Mouse (Mus musculus): ENCODE data around the gene Med24. TPM values are rescaled to one million over a fixed set of nuclear protein-coding genes. Genes with fewer than 3 reads are reported as not detected.
"Not testable (repeated sequence)": the region's sequence is repeated elsewhere in the genome, so short reads cannot be mapped to it uniquely, and the experiment has no call there.

Med24 gene
- polyA plus RNA-seq, 1 experiment from 2014 or later, result 58.4 TPM

DNA sequence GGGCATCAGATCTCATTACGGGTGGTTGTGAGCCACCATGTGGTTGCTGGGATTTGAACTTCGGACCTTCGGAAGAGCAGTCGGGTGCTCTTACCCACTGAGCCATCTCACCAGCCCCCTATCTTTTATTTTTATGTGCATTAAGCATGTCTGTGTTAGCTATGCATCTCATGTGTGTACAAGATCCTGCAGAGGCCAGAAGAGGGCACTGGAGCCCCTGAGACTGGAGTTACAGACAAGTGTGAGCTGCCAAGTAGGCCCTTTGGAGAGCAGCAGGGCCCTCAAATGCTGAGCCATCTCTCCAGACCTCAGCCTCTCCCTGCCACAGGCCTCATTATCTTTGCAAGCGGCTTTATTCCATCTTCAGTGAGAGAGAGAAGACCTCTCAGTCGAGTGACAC is 17.2 kb downstream of the Med24 start:
- H3K9me3 ChIP-seq (ENCODE audit: control insufficient read depth, low read length); H3K4me2 ChIP-seq (replicated peaks); DNase-seq (ENCODE audit: low spot score); H3K27ac ChIP-seq; ATAC-seq (ENCODE audit: low FRiP score); H3K27me3 ChIP-seq (ENCODE audit: control insufficient read depth, insufficient read depth, low read length); H3K4me1 ChIP-seq (replicated peaks; ENCODE audit: control insufficient read depth, insufficient read depth, low read length); H3K9ac ChIP-seq; H3K4me3 ChIP-seq (replicated peaks; ENCODE audit: low read length): not testable (repeated sequence)
- H3K36me3 ChIP-seq (replicated peaks; ENCODE audit: control insufficient read depth, insufficient read depth), result peaks cover 93% of the 10 kb centered on the region
- 82% methylated on average over 6 of the region's 6 CpGs for WGBS

- Histone ChIP-seq H3K4me3 (replicated peaks; ENCODE audit: low read length) (no peak overlapping the region), H3K4me1 (replicated peaks; ENCODE audit: control insufficient read depth, insufficient read depth, low read length) (no peaks in the 10 kb centered on the region), H3K9me3 (ENCODE audit: control insufficient read depth, low read length) (no peaks in the 10 kb centered on the region), H3K4me2 (replicated peaks) (no peak overlapping the region), H3K27ac (no peak overlapping the region), H3K9ac (no peak overlapping the region), H3K27me3 (ENCODE audit: control insufficient read depth, insufficient read depth, low read length) (no peaks in the 10 kb centered on the region), H3K36me3 (replicated peaks; ENCODE audit: control insufficient read depth, insufficient read depth) (peaks cover 94% of the 10 kb centered on the region)
- WGBS, result 85% methylated on average over 4 of the region's 4 CpGs
- DNase-seq (ENCODE audit: low spot score), result no peak
- ATAC-seq (ENCODE audit: low FRiP score), result no peak
Measured at GRCm38 (mm10) chr11:98711046-98711434, 18.2 kb downstream of the Med24 start.

DNA sequence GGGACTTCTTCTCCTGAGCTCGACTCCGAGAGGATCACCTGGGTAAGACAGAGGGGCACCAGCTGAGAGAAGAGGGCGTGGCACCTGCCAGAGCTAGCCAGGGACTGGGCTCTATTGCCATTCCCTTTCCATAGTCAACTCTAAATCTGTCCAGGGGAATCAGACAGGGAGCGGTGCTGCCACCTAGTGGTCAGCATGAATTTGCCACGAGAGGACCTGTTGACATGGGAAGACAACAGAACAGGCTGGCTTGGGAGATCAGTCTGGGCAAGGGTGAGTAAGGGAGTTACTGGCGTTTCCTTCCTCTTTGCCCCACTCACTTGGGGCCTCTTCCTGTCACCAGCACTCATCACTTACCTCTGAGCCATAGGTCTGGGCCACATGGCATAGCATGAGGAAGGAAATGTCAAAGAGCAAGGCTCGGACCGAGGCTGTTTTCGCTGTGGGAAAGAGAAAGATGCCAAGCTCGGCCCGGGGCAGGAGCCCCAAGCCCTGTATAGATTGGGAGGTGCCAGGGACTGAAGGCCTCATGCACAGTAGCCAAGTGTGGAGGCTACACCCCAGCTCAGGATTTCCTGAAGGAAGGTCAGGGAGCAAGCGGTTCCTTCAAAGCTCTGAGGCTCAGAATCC is 18.7 kb downstream of the Med24 start:
- Histone ChIP-seq H3K4me3 (replicated peaks; ENCODE audit: low read length) (no peak overlapping the region), H3K4me2 (replicated peaks) (no peak overlapping the region), H3K4me1 (replicated peaks; ENCODE audit: control insufficient read depth, insufficient read depth, low read length) (no peaks in the 10 kb centered on the region), H3K27ac (no peak overlapping the region), H3K36me3 (replicated peaks; ENCODE audit: control insufficient read depth, insufficient read depth) (peaks cover 94% of the 10 kb centered on the region), H3K9ac (no peak overlapping the region), H3K9me3 (ENCODE audit: control insufficient read depth, low read length) (no peaks in the 10 kb centered on the region), H3K27me3 (ENCODE audit: control insufficient read depth, insufficient read depth, low read length) (no peaks in the 10 kb centered on the region)
- 57% methylated on average over 12 of the region's 12 CpGs for WGBS
- ATAC-seq (ENCODE audit: low FRiP score) (no peak), DNase-seq (ENCODE audit: low spot score) (peak; percentile 88)

- DNase-seq (ENCODE audit: low spot score) (no peak), ATAC-seq (ENCODE audit: low FRiP score) (no peak)
- Histone ChIP-seq H3K27ac (no peak overlapping the region), H3K27me3 (ENCODE audit: control insufficient read depth, insufficient read depth, low read length) (no peaks in the 10 kb centered on the region), H3K36me3 (replicated peaks; ENCODE audit: control insufficient read depth, insufficient read depth) (peaks cover 95% of the 10 kb centered on the region), H3K4me1 (replicated peaks; ENCODE audit: control insufficient read depth, insufficient read depth, low read length) (no peaks in the 10 kb centered on the region), H3K4me2 (replicated peaks) (no peak overlapping the region), H3K9ac (no peak overlapping the region), H3K9me3 (ENCODE audit: control insufficient read depth, low read length) (no peaks in the 10 kb centered on the region), H3K4me3 (replicated peaks; ENCODE audit: low read length) (no peak overlapping the region)
- 87% methylated on average over 26 of the region's 26 CpGs for WGBS
Measured at GRCm38 (mm10) chr11:98709001-98709741, 20.1 kb downstream of the Med24 start.

DNA sequence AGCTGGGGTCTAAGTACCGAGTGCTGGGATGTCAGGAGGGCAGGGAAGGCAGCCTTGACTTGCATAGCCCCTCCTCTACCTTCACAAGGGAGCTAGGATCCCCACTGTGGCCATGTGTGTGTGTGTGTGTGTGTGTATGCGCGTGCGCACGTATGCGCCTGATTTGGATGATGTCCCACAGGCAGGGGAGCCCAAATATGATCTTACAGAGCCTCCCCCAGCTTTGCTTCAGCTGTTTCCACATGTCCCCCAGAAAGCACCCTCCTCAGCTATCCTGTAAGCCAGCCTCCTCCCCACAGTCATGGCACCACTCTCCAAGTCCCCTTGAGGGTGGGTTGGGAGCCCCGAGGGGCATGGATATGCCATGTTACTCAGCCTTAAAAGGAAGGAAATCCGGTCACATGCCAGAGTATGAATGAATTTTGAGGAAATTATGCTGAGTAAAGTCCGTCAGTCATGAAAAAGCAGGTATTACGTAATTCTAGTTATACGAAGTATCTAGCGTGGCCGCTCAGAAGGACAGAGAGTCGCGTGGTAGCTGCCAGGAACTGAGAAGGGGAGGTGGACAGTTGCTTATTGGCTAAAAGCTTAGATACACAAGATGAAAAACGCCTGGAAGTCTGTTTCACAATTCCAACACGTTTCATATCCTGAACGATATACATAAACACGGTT is 20.8 kb downstream of the Med24 start:
- Histone ChIP-seq H3K4me2 (replicated peaks) (no peak overlapping the region), H3K27ac (no peak overlapping the region), H3K9ac (no peak overlapping the region), H3K36me3 (replicated peaks; ENCODE audit: control insufficient read depth, insufficient read depth) (peaks cover 92% of the 10 kb centered on the region), H3K9me3 (ENCODE audit: control insufficient read depth, low read length) (no peaks in the 10 kb centered on the region), H3K4me1 (replicated peaks; ENCODE audit: control insufficient read depth, insufficient read depth, low read length) (no peaks in the 10 kb centered on the region), H3K4me3 (replicated peaks; ENCODE audit: low read length) (no peak overlapping the region), H3K27me3 (ENCODE audit: control insufficient read depth, insufficient read depth, low read length) (no peaks in the 10 kb centered on the region)
- WGBS, result 90% methylated on average over 19 of the region's 19 CpGs
- ATAC-seq (ENCODE audit: low FRiP score), result no peak
- DNase-seq (ENCODE audit: low spot score), result no peak

GRCm38 (mm10) chr11:98707401-98708281 is 21.6 kb downstream of the Med24 start:
- DNase-seq (ENCODE audit: low spot score), result no peak
- H3K27ac ChIP-seq, result no peak overlapping the region

DNA sequence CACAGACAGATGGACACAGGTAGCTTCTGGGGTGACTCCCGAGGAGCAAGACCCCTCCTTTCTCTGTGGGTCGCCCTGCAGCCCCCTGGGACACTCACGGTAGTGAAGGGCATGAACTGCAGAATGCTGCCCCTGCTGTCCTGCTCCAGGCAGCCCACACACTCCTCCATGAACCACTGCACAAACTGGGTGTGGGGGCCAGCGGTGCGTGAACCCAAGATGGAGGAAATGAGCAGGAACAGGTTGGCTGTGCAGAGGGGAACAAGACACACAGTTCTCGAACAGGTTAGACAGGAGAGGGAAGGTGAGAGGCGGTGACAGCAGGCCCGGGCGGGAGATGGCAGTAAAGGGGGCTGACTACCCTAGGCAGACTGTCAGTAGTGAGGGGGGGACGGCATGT is 24.2 kb downstream of the Med24 start:
- Histone ChIP-seq H3K9me3 (ENCODE audit: control insufficient read depth, low read length) (no peaks in the 10 kb centered on the region), H3K27ac (no peak overlapping the region), H3K4me3 (replicated peaks; ENCODE audit: low read length) (no peak overlapping the region), H3K36me3 (replicated peaks; ENCODE audit: control insufficient read depth, insufficient read depth) (peaks cover 61% of the 10 kb centered on the region), H3K9ac (no peak overlapping the region), H3K4me2 (replicated peaks) (no peak overlapping the region), H3K4me1 (replicated peaks; ENCODE audit: control insufficient read depth, insufficient read depth, low read length) (no peaks in the 10 kb centered on the region; the same call in 1 of the 2 replicates), H3K27me3 (ENCODE audit: control insufficient read depth, insufficient read depth, low read length) (no peaks in the 10 kb centered on the region)
- no peak for ATAC-seq (ENCODE audit: low FRiP score)
- no peak for DNase-seq (ENCODE audit: low spot score)
- 89% methylated on average over 10 of the region's 10 CpGs for WGBS

More at GRCm38 (mm10) chr11:98707401-98708281, 21.6 kb downstream of the Med24 start:
- no peaks in the 10 kb centered on the region for H3K27me3 ChIP-seq (ENCODE audit: control insufficient read depth, insufficient read depth, low read length)
- H3K4me2 ChIP-seq (replicated peaks), result no peak overlapping the region
- H3K4me3 ChIP-seq (replicated peaks; ENCODE audit: low read length), result no peak overlapping the region
- peaks cover 84% of the 10 kb centered on the region for H3K36me3 ChIP-seq (replicated peaks; ENCODE audit: control insufficient read depth, insufficient read depth)
- peak; percentile 21; the same call in 1 of the 2 replicates for ATAC-seq (ENCODE audit: low FRiP score)
- 89% methylated on average over 22 of the region's 22 CpGs for WGBS
- H3K4me1 ChIP-seq (replicated peaks; ENCODE audit: control insufficient read depth, insufficient read depth, low read length), result no peaks in the 10 kb centered on the region
- no peaks in the 10 kb centered on the region for H3K9me3 ChIP-seq (ENCODE audit: control insufficient read depth, low read length)
- H3K9ac ChIP-seq, result no peak overlapping the region

GRCm38 (mm10) chr11:98702323-98702722 is 26.9 kb downstream of the Med24 start:
- no peak overlapping the region for H3K27ac ChIP-seq
- no peaks in the 10 kb centered on the region for H3K9me3 ChIP-seq (ENCODE audit: control insufficient read depth, low read length)
- DNase-seq (ENCODE audit: low spot score) (no peak), ATAC-seq (ENCODE audit: low FRiP score) (no peak)
- H3K27me3 ChIP-seq (ENCODE audit: control insufficient read depth, insufficient read depth, low read length), result no peaks in the 10 kb centered on the region
- H3K36me3 ChIP-seq (replicated peaks; ENCODE audit: control insufficient read depth, insufficient read depth), result peaks cover 36% of the 10 kb centered on the region
- H3K4me2 ChIP-seq (replicated peaks), result no peak overlapping the region
- WGBS, result 66% methylated on average over 5 of the region's 5 CpGs
- H3K9ac ChIP-seq, result no peak overlapping the region
- H3K4me3 ChIP-seq (replicated peaks; ENCODE audit: low read length), result no peak overlapping the region
- H3K4me1 ChIP-seq (replicated peaks; ENCODE audit: control insufficient read depth, insufficient read depth, low read length), result no peaks in the 10 kb centered on the region; the same call in 1 of the 2 replicates
